Mouse (Mus musculus) adrenal gland, adult (tissue): ENCODE measurements around the gene Selenbp1.
"Not testable (repeated sequence)": the region's sequence is repeated elsewhere in the genome, so short reads cannot be mapped to it uniquely, and the experiment has no call there.

Experiments
- DNase-seq, 2 experiments: peaks; one replicate each; pipeline ENCODE4 v3.0.0; 2022 to 2023; ENCODE audit warnings: low spot score in 1 of 2; ENCODE audit not compliant: inconsistent age in 2 of 2

Selenbp1 gene

DNA sequence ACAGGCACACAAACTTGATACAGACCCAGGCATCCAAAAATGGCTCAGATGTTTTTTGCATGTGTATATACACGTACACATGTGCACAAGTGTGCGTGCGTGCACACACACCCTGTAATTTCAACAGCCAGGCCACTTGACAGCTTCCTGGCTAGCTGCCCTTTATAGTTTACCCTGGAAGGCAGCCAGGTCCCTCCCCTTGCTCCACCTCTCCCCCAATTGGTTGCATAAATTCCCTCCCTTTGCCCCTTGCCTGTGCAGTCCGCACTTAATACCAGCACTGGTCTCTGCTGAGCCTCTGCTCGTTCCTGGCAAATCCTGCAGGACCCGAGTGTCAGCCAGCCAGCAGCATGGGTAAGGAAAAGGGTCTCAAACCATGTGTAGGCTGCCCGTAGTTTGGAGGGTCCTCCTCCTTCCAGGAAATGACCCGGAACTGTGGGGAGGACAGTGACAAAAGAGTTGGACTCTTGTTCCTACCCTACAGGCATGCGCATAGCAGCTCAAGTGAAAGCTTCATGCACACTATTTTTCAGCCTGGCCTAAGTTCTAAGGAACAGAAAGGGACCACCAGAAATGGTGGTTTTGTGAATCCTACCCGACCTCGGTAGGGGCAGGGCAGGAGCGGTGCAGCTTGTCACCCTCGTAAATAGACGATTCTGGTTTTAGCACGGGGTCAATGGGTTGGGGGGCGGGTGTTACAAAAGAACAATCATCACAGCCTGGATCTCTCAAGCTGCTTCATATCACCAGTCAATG, at the start of gene Selenbp1:
Selenbp1 (plus strand) TSS at position 248 of the 756 bp plus-strand sequence.
- DNase-seq = peak; percentile 92 to 98

DNA sequence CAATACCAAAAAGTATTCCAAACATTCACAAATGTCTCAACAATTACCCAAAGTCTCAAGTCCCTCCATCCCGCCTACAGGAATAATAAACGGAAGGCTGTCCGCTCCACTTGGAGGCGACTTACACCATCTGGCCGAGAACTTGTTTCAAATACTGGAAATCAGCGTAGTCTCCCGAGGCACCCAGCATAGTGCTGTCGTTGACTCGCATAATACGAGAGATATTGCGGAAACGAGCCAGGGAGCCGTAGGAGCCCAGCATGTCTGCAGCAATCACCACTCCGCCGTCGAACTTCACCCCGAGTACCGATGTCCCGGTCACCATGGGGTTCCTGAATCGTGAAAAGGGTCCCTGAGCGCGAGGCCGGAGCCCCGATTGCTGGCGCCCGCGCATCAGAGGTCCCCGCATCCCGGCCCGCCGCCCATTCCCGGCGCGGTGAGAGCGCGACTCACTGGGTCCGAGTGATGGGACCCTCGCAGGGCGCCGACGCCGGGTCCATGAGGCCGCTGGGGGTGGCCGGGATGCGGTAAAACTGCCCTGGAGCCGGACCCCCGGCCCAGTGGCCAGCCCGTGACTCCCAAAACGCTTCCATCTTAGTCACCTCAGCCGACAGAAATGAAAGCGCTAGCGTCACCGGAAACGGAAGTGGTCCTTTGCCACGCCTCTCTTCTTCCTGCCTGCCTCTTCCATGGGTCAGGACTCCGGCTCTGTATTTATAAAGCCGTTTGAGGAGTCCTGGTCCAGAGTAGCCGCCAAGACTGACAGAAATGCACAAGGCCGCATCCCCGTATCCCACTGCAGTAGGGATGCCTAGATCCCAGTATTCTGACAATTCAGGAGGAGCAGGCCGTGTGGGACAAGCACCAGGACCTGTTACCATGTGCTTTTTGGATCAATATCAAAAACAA, 46.3 kb upstream of the Selenbp1 start, which contains the start of gene Psmb4:
Psmb4 (minus strand) TSS at position 646 of the 909 bp plus-strand sequence.
- DNase-seq = peak; percentile 88 to 96

DNA sequence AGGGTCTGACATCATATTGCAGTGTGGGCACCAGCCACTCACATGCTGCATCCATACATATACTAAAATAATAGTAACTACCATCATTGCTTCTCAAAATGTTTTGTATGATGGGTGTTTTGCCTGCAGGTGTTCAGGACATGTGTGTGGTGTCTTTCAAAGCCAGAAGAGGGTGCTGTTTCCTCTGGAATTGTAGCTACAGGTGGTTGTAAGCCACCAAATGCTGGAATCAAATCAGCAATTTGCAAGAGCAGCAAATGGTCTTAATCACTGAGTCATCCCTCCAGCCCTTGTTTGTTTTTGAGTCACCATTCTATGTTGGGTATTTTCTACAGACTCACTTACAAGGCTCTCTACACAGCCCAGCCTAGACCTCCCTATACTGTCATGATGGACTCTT, 44.3 kb upstream of the Selenbp1 start:
- peak; percentile 48 to 85 for DNase-seq

DNA sequence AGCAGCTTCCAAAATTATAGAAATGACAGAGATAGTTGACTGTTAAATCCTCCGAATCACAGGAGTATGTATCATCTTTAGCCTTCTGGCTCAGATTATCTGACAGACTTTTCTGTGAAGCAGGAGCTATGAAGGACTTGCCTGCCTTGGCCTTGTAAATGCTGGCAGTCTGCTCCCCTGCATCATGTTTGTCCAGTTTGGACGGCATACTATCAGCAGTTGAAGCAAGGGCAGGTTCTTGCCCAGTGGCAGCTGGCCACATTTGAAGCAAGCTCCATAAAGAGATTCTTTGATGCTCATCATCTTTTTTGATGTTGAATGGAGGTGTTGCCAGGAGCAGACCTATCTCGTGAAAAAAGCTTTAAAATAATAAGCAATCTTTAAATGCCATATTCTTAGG, 38.8 kb upstream of the Selenbp1 start:
- DNase-seq = peak in 1 of 2 experiments; percentile 63

DNA sequence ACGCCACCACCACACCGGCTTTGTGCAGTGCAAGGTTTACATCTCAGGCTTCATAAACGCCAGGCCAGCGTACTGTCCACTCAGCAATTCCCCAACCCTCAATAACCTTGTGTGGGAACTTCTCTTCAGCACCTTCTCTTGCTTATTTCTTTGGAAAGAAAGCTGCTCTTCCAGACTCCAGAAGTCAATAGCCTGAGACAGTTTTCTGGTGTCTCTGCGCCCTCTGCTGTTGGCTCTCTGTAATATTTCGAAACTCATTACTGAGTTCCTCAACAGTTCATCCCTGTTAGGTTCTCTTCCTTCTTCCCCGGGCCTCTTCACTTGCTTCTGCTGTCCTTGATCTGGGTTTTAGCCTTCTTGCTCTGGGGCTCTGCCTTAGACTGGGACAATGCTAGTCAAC, 30.1 kb upstream of the Selenbp1 start:
- peak; percentile 60 to 87 for DNase-seq

DNA sequence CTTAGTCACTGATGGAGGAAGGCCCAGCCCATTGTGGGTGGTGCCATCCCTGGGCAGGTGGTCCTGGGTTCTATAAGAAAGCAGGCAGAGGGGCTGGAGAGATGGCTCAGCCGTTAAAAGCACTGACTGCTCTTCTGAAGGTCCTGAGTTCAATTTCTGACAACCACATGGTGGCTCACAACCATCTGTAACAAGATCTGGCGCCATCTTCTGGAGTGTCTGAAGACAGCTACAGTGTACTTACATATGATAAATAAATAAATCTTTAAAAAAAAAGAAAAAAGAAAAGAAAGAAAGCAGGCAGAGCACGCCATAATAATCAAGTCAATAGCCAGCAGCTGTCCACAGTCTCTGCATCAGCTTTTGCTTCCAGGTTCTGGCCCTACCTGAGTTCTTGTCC, 28.1 kb upstream of the Selenbp1 start:
- DNase-seq = peak in 1 of 2 experiments; percentile 17

DNA sequence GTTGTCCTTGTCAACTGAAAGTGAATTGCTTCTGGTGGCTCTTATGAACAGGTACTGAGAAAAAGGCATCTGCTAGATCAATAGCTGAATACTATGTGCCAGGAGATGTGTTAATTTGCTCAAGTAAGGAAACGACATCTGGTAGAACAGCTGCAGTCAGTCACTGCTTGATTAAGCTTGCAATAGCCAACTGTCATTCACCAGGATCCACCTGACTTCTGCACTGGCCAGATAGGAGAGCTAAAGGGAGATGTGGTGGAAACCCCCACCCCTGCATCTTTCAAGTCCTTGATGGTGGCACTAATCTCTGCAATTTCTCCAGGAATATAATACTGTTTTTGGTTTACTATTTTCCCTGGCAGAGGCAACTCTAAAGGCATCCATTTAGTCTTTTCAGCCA, 26.4 kb upstream of the Selenbp1 start:
- DNase-seq = no peak

DNA sequence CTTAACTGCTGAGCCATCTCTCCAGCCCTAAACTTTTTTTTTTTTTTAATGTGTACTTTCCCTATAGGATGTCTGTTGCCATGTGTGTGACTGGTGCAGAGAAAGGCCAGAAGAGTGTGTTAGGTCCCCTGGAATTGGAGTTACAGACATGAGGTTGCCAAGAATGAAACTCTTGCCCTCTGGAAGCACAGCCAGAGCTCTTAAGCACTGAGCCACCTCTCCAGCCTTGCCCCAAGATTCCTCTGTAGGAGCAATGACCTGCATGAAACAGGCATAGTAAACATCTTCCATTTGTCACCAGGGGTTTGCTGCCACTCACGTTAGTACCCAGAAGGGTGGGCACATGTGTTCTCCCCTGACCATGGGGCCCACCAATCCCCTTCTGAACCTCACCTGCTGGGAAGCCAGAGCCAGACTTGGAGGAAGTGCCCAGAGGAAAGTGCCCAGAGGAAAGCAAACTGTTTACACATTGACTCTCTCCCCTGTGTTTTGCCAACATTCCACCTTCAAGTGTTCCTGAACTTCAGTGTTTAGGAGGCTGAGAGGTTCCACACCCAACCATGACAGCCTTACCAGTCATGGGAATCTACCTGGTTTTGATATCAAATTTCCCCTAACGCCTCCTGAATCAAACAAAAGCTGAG, 21.7 kb upstream of the Selenbp1 start:
- DNase-seq = no peak

DNA sequence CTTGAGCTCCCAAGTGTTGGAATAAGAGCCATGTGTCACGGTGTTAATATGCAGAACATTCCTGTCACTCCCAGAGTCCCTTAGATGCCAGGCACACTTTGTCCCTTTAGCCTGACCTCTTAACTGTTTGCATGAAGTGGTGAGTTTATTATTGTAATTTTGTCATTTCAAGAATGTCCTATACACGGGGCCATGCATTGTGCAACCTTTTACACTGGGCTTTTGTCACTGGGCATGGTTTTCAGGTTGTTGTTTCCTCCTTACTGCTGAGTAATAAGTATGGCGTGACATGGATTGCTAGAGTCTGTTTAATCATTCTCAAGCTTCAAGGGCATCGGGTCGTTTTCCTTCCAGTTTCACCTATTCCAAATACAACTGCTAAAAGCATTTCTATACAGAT, 19.1 kb upstream of the Selenbp1 start:
- peak in 1 of 2 experiments; percentile 33 for DNase-seq

DNA sequence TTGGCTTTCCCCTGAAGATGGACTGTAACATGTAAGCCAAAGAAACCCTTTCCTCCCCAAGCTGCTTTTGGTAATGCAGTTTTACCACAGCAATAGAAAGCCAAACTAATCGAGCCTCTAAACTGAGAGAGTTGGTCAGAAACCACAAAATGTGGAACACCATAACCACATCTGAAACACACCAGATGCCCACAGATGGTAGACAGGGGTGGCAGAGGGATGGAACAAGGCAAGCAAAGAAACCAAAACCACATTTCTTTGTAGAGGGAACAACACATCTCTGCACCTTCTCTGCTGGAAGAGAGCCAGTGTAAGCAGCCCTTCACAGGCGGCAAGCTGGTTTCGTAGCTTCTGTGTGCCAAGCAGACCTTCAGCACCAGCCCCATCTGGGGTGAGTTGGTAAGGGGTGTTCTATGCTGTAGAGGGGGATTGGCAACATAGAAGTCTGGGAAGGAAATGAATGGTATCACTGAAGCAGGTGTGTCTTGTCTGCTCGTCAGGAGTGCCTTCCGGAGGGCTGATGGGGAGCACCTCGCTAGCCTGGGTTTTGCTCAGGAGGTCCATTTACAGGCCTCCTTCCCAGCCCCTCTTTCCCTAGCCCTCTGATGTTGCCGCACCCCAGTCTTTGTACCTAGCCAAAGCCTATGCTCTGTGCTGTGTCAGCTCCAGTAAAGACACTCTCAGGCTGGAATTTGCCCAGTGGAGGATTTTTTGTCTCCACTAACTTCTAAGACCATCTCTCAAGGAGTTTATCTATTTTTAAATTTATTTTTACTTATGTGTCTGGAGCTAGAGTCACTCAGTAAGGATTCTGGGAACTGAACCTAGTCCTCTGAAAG, 16.7 kb upstream of the Selenbp1 start:
- no peak for DNase-seq

DNA sequence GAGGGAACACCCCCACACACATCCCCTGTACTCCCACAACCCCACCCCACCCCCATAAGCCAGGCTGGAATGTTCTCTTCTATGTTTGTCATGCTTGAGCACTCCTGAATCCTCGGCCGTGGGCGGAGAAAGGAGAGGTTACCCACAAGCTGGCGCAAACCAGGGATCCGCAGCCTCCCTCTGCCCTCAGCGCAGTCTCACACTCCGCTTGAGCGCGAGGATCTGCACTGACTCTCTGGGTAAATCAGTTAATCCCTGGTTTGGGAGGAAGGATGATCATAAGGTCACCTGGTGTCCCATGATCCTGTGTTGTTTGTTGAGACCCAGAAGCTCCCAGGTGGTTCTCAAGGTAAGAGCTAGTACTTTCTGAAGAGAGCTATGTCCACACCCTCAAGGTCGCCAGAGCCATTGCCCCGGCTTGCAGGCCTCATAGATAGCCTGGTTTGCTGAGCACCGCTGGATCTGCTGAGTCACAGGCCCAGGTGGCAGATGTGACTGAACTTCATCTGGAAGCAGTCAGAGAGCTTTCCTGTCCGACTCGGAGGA, 15.0 kb upstream of the Selenbp1 start:
- peak in 1 of 2 experiments; percentile 28 for DNase-seq

DNA sequence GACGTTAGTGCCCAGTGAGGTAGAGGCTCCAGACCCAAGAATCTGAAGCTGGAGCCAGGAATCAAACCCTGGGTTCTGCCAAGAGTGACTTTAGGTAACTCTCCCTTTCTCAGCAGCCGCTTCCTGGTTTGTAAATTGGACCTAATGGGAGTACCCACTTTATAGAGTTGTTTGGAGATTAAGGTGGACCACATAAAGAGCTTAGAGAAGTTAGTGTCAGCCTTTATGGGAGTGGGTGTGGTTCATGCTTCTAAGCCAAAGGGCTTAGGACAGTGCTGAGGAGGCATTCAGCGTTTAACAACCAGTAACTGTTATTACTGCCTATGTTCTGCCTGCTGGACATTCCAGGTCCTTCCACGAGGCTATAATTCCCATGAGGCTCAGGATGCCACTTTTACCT, 14.0 kb upstream of the Selenbp1 start:
- DNase-seq = no peak

DNA sequence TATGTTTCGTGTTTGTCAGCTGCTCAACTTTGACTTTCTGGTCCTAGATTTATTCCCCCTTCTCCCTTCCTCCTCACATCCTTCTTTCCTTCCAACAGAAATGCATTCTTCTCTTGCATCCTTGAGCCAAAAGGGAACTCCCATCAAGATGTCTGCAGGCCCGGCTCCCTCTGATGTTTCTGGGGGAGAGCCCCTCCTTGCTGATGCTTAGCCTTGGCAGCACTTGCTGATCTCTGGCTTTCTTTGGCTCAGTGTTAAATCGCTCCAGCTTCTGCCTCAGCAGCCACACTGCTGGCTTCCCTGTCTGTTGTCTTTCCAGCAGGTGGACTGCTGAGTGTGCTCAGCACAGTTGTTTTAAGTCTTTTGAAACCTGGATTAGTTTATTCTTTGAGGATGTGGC, 11.8 kb upstream of the Selenbp1 start:
- DNase-seq = no peak

DNA sequence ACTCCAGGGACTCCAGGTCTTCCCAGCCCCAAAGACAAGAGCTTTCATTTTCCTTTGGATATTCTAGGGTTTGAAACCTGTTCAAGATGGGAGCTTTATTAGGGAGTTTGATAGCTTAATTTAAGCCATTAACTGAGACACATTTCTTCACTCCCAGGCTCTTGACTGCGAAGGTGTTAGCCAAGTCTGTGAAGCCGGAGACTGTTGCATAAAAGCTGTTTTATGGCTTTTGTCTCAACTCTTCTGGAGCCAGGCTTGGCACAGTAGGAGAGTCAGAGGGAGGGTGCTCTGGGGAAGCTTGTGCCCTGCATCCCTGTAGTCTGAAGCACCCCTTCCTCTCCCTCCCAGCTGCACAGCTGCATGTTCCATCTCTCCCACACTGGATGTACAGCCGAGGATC, 10.5 kb upstream of the Selenbp1 start:
- DNase-seq = no peak

DNA sequence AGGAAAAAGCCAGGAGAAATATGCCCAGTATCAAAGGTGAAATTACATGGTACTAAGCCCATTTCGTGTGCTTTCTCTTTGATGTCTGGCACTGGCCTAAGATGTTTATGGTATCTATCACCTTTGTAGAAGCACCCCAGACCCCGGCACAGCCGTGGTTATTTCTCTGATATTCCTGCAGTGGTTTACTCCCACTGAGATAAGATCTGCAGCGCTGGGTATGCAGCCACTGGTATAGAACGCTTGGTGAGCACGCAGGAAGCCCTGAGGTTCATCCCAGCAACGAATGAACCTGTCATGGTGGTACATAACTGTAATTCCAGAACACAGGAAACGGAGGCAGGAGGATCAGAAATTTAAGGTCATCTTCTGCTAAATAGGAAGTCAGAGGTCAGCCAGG, 8.2 kb upstream of the Selenbp1 start:
- DNase-seq = no peak

DNA sequence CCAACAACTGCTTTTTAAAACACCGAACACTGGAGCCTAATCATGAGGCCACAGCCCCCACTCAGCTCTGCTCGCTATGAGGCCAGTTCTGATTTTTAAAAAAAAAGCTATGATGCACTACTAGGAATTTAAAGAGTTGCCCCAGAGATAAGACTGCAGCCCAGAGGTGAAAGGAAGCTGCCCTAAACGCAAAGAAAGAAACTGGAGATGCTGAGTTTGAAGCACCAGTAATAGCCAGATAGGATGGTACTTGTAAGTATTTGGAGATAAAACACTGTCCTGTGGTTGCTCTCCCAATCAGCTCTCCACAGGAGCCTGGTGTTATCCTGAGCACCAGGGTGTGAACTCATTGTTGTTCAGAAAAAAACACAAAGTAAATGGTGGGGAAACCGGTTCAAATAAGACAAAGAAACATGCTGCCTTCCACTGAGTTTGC, 6.5 kb upstream of the Selenbp1 start:
- DNase-seq = not testable (repeated sequence)

DNA sequence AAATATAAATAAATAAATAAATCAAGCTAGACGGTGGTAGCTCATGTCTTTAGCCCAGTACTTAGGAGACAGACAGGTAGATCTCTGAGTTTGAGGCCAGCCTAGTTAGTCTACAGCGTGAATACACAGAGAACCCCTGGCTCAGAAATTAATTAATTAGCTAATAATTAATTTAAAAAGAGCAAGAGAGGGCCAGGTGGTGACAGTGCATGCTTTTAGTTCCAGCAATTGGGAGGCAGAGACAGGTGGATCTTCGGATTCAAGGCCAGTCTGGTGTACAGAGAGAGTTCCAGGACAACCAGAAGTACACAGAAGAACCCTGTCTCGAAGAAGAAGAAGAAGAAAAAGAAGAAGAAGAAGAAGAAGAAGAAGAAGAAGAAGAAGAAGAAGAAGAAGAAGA, 3.9 kb upstream of the Selenbp1 start:
- not testable (repeated sequence) for DNase-seq

DNA sequence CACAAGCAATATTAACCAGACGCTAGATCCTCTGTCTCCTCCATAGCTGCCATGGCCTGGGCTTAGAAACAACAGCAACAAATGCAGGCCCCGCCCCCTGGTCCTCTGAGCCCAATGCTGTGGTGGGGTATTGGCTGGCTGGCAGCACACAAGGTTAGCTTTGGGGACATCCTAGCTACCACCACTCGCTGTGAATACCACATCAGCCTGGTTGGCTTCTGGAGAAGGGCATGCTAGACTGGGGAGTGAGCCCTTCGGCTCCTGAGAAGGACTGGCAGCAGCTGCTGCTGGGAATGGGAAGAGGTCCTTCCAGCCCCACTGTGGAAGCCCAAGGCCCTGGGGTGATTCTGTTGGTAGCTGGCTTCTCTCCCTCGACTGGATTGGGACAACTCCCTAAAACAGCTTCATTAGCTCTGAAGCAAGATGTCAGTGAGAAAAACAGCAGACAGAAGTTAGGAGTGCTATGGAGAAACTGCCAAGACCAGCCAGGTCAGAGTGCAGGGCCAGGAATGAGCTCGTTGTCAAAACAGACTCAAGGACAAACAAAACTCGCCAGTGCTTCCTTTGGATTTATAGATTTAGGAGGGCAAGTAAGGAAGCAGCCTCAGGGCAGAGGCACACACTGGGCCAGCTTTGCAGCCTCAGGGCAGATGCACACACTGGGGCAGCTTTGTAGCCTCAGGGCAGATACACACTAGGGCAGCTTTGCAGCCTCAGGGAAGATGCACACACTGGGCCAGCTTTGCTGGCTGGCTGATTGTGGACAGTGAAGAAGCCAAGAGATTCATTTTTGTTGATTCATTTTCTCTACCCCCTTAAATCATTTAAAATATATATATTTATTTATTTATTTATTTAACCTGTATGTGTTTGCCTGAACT, 2.2 kb upstream of the Selenbp1 start:
- peak; percentile 50 to 81 for DNase-seq

DNA sequence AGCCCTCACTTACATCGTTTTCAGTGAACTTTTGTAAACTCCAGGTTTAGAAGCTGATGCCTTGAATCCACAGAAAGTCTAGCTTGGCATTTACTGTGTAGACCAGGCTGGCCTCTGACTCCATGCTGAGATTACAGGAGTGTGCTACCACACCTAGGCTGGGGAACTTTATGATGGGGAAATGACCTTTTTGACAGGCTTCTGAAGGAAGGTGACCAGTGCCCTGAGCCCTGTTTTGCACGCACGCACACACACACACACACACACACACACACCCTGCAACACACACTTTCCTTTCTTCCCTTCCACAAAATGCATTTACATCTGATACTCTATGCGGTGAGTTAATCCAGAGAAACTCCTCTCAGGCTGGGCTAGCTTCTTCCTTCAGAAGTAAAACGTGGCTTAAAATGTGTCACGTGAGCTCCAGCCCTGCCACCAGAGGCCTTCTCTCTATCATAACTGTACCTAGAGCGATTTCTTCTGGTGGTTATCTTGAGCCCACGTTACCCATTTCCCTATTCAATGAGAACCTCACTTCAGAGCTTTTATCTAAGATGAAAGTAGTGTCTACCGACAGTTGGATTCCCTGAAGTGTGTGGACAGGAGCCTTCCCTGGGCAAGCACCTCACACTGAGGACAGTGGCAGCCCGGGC, 1.3 kb upstream of the Selenbp1 start:
- not testable (repeated sequence) for DNase-seq
